Mouse (Mus musculus): ENCODE data around the gene Tmem200a. TPM values are rescaled to one million over a fixed set of nuclear protein-coding genes. Genes with fewer than 3 reads are reported as not detected.

Tmem200a gene
- polyA plus RNA-seq, 1 experiment, result 6.0 TPM

GRCm38 (mm10) chr10:26059662-26060307, 19.1 kb downstream of the Tmem200a start:
- TF ChIP-seq EP300 (IDR thresholded peaks at IDR 0.05; ENCODE audit: insufficient read depth, low read depth, low read length), result no peak
- H3K4me1 ChIP-seq (ENCODE audit: control insufficient read depth, insufficient read depth, low read length), result no peaks in the 10 kb centered on the region
- H3K27ac ChIP-seq (ENCODE audit: insufficient read depth, low read length), result no peak overlapping the region
- H3K36me3 ChIP-seq (ENCODE audit: control insufficient read depth, insufficient read depth, low read length, poor library complexity, severe bottlenecking), result no peaks in the 10 kb centered on the region
- no peak overlapping the region for H3K4me3 ChIP-seq (ENCODE audit: low read depth, low read length)
- no peak overlapping the region for H3K9ac ChIP-seq (ENCODE audit: low read depth, poor library complexity, severe bottlenecking)
- no peaks in the 10 kb centered on the region for H3K9me3 ChIP-seq (replicated peaks; ENCODE audit: control insufficient read depth, insufficient read depth, low read length, poor library complexity, severe bottlenecking)
- no peaks in the 10 kb centered on the region for H3K27me3 ChIP-seq (ENCODE audit: control insufficient read depth, insufficient read depth, low read length, poor library complexity, severe bottlenecking)

GRCm38 (mm10) chr10:26051177-26051576, 27.7 kb downstream of the Tmem200a start:
- H3K27ac ChIP-seq (ENCODE audit: insufficient read depth, low read length), result no peak overlapping the region
- no peak for TF ChIP-seq EP300 (IDR thresholded peaks at IDR 0.05; ENCODE audit: insufficient read depth, low read depth, low read length)
- no peak for TF ChIP-seq POLR2A (IDR thresholded peaks at IDR 0.05; ENCODE audit: insufficient read depth, low read length)
- no peak for TF ChIP-seq CTCF (IDR thresholded peaks at IDR 0.05; ENCODE audit: low read depth, low read length)
- H3K9ac ChIP-seq (ENCODE audit: low read depth, poor library complexity, severe bottlenecking), result no peak overlapping the region
- no peaks in the 10 kb centered on the region for H3K4me1 ChIP-seq (ENCODE audit: control insufficient read depth, insufficient read depth, low read length)
- no peaks in the 10 kb centered on the region; the same call in 1 of the 2 replicates for H3K9me3 ChIP-seq (replicated peaks; ENCODE audit: control insufficient read depth, insufficient read depth, low read length, poor library complexity, severe bottlenecking)
- H3K4me3 ChIP-seq (ENCODE audit: low read depth, low read length), result no peak overlapping the region
- no peaks in the 10 kb centered on the region for H3K36me3 ChIP-seq (ENCODE audit: control insufficient read depth, insufficient read depth, low read length, poor library complexity, severe bottlenecking)
- no peaks in the 10 kb centered on the region for H3K27me3 ChIP-seq (ENCODE audit: control insufficient read depth, insufficient read depth, low read length, poor library complexity, severe bottlenecking)

GRCm38 (mm10) chr10:26034931-26035330, 43.9 kb downstream of the Tmem200a start:
- H3K9ac ChIP-seq (ENCODE audit: low read depth, poor library complexity, severe bottlenecking), result no peak overlapping the region
- no peaks in the 10 kb centered on the region for H3K4me1 ChIP-seq (ENCODE audit: control insufficient read depth, insufficient read depth, low read length)
- H3K4me3 ChIP-seq (ENCODE audit: low read depth, low read length), result no peak overlapping the region
- H3K27ac ChIP-seq (ENCODE audit: insufficient read depth, low read length), result no peak overlapping the region
- TF ChIP-seq POLR2A (IDR thresholded peaks at IDR 0.05; ENCODE audit: insufficient read depth, low read length) (no peak), CTCF (IDR thresholded peaks at IDR 0.05; ENCODE audit: low read depth, low read length) (no peak), EP300 (IDR thresholded peaks at IDR 0.05; ENCODE audit: insufficient read depth, low read depth, low read length) (no peak)
- H3K27me3 ChIP-seq (ENCODE audit: control insufficient read depth, insufficient read depth, low read length, poor library complexity, severe bottlenecking), result no peaks in the 10 kb centered on the region
- no peaks in the 10 kb centered on the region for H3K36me3 ChIP-seq (ENCODE audit: control insufficient read depth, insufficient read depth, low read length, poor library complexity, severe bottlenecking)
- no peaks in the 10 kb centered on the region for H3K9me3 ChIP-seq (replicated peaks; ENCODE audit: control insufficient read depth, insufficient read depth, low read length, poor library complexity, severe bottlenecking)

GRCm38 (mm10) chr10:26018740-26019139, 60.1 kb downstream of the Tmem200a start:
- no peak for TF ChIP-seq CTCF (IDR thresholded peaks at IDR 0.05; ENCODE audit: low read depth, low read length)
- no peak for TF ChIP-seq EP300 (IDR thresholded peaks at IDR 0.05; ENCODE audit: insufficient read depth, low read depth, low read length)
- TF ChIP-seq POLR2A (IDR thresholded peaks at IDR 0.05; ENCODE audit: insufficient read depth, low read length), result no peak
- Histone ChIP-seq H3K9ac (ENCODE audit: low read depth, poor library complexity, severe bottlenecking) (no peak overlapping the region), H3K9me3 (replicated peaks; ENCODE audit: control insufficient read depth, insufficient read depth, low read length, poor library complexity, severe bottlenecking) (no peaks in the 10 kb centered on the region), H3K27ac (ENCODE audit: insufficient read depth, low read length) (no peak overlapping the region), H3K4me1 (ENCODE audit: control insufficient read depth, insufficient read depth, low read length) (no peaks in the 10 kb centered on the region), H3K4me3 (ENCODE audit: low read depth, low read length) (no peak overlapping the region), H3K36me3 (ENCODE audit: control insufficient read depth, insufficient read depth, low read length, poor library complexity, severe bottlenecking) (no peaks in the 10 kb centered on the region), H3K27me3 (ENCODE audit: control insufficient read depth, insufficient read depth, low read length, poor library complexity, severe bottlenecking) (no peaks in the 10 kb centered on the region)

GRCm38 (mm10) chr10:26014298-26014697, 64.6 kb downstream of the Tmem200a start:
- H3K27me3 ChIP-seq (ENCODE audit: control insufficient read depth, insufficient read depth, low read length, poor library complexity, severe bottlenecking), result no peaks in the 10 kb centered on the region
- H3K27ac ChIP-seq (ENCODE audit: insufficient read depth, low read length), result no peak overlapping the region
- no peak for TF ChIP-seq CTCF (IDR thresholded peaks at IDR 0.05; ENCODE audit: low read depth, low read length)
- no peak for TF ChIP-seq POLR2A (IDR thresholded peaks at IDR 0.05; ENCODE audit: insufficient read depth, low read length)
- no peak for TF ChIP-seq EP300 (IDR thresholded peaks at IDR 0.05; ENCODE audit: insufficient read depth, low read depth, low read length)
- no peak overlapping the region for H3K9ac ChIP-seq (ENCODE audit: low read depth, poor library complexity, severe bottlenecking)
- no peak overlapping the region for H3K4me3 ChIP-seq (ENCODE audit: low read depth, low read length)
- no peaks in the 10 kb centered on the region for H3K4me1 ChIP-seq (ENCODE audit: control insufficient read depth, insufficient read depth, low read length)
- no peaks in the 10 kb centered on the region for H3K9me3 ChIP-seq (replicated peaks; ENCODE audit: control insufficient read depth, insufficient read depth, low read length, poor library complexity, severe bottlenecking)
- H3K36me3 ChIP-seq (ENCODE audit: control insufficient read depth, insufficient read depth, low read length, poor library complexity, severe bottlenecking), result no peaks in the 10 kb centered on the region

GRCm38 (mm10) chr10:26008948-26009347, 69.9 kb downstream of the Tmem200a start:
- H3K4me1 ChIP-seq (ENCODE audit: control insufficient read depth, insufficient read depth, low read length), result no peaks in the 10 kb centered on the region
- H3K9ac ChIP-seq (ENCODE audit: low read depth, poor library complexity, severe bottlenecking), result no peak overlapping the region
- TF ChIP-seq CTCF (IDR thresholded peaks at IDR 0.05; ENCODE audit: low read depth, low read length) (no peak), POLR2A (IDR thresholded peaks at IDR 0.05; ENCODE audit: insufficient read depth, low read length) (no peak), EP300 (IDR thresholded peaks at IDR 0.05; ENCODE audit: insufficient read depth, low read depth, low read length) (no peak)
- no peaks in the 10 kb centered on the region for H3K36me3 ChIP-seq (ENCODE audit: control insufficient read depth, insufficient read depth, low read length, poor library complexity, severe bottlenecking)
- H3K9me3 ChIP-seq (replicated peaks; ENCODE audit: control insufficient read depth, insufficient read depth, low read length, poor library complexity, severe bottlenecking), result no peaks in the 10 kb centered on the region
- H3K4me3 ChIP-seq (ENCODE audit: low read depth, low read length), result no peak overlapping the region
- H3K27me3 ChIP-seq (ENCODE audit: control insufficient read depth, insufficient read depth, low read length, poor library complexity, severe bottlenecking), result no peaks in the 10 kb centered on the region
- no peak overlapping the region for H3K27ac ChIP-seq (ENCODE audit: insufficient read depth, low read length)
